Mouse (Mus musculus): ENCODE results near the gene Yipf6. TPM values are rescaled to one million over a fixed set of nuclear protein-coding genes. Genes with fewer than 3 reads are reported as not detected.

Gene Yipf6
- polyA plus RNA-seq (2015; fragmentation: Nextera tagmentation; extraction: Ambion mirVana), result 28.1 and 28.5 TPM in 2 replicates

- H3K27ac ChIP-seq, result peak within 1 kb of the TSS; percentile 96
- no peak within 1 kb of the TSS; the same call in 1 of the 2 replicates for H3K9ac ChIP-seq
- no peaks in the 10 kb centered on the region for H3K36me3 ChIP-seq
- H3K4me1 ChIP-seq, result no peaks in the 10 kb centered on the region
- ATAC-seq (ENCODE audit: insufficient read depth, low FRiP score, low read depth), result no peak
- peak within 1 kb of the TSS; percentile 60 for H3K4me2 ChIP-seq
- H3K27me3 ChIP-seq (replicated peaks), result no peaks in the 10 kb centered on the region
- H3K4me3 ChIP-seq (replicated peaks), result peak within 1 kb of the TSS; percentile 64
- no peaks in the 10 kb centered on the region for H3K9me3 ChIP-seq
- 68% methylated on average over 3 of the region's 3 CpGs for WGBS
These were observed at the start of gene Yipf6 for GRCm38 (mm10) chrX:98936101-98936500. TSS of gene Yipf6 (plus strand) at chrX:98936316.

GRCm38 (mm10) chrX:98890072-98890405 lies 46.1 kb upstream of the Yipf6 start:
- peak overlapping the region; percentile 64 for H3K4me2 ChIP-seq
- ATAC-seq (ENCODE audit: insufficient read depth, low FRiP score, low read depth), result no peak
- H3K9me3 ChIP-seq, result no peaks in the 10 kb centered on the region
- 20% methylated on average over 14 of the region's 14 CpGs for WGBS
- H3K27me3 ChIP-seq (replicated peaks), result 0 out of 2 replicates have a peak, but pooled peaks cover 9% of the 10 kb centered on the region
- H3K36me3 ChIP-seq, result no peaks in the 10 kb centered on the region
- no peaks in the 10 kb centered on the region for H3K4me1 ChIP-seq
- H3K27ac ChIP-seq, result peak overlapping the region; percentile 80; the same call in 1 of the 2 replicates
- H3K4me3 ChIP-seq (replicated peaks), result peak overlapping the region; percentile 54
- no peak overlapping the region for H3K9ac ChIP-seq

- Histone ChIP-seq H3K4me3 (replicated peaks) (peak within 1 kb of the TSS; percentile 54), H3K27ac (peak within 1 kb of the TSS; percentile 80), H3K36me3 (no peaks in the 10 kb centered on the region), H3K9ac (no peak within 1 kb of the TSS), H3K9me3 (no peaks in the 10 kb centered on the region), H3K27me3 (replicated peaks) (0 out of 2 replicates have a peak, but pooled peaks cover 9% of the 10 kb centered on the region), H3K4me2 (peak within 1 kb of the TSS; percentile 64), H3K4me1 (no peaks in the 10 kb centered on the region)
- WGBS, result 13% methylated on average over 48 of the region's 48 CpGs
- ATAC-seq (ENCODE audit: insufficient read depth, low FRiP score, low read depth), result peak; percentile 89
These were observed 45.6 kb upstream of the Yipf6 start, which contains the start of gene Ophn1 for GRCm38 (mm10) chrX:98890406-98891116. TSS of gene Ophn1 (minus strand) at chrX:98891025.

- WGBS, result 65% methylated on average over 3 of the region's 3 CpGs
- Histone ChIP-seq H3K4me1 (no peaks in the 10 kb centered on the region), H3K4me2 (no peak overlapping the region), H3K27me3 (replicated peaks) (no peaks in the 10 kb centered on the region), H3K4me3 (replicated peaks) (no peak overlapping the region), H3K9ac (no peak overlapping the region), H3K36me3 (no peaks in the 10 kb centered on the region), H3K9me3 (no peaks in the 10 kb centered on the region), H3K27ac (no peak overlapping the region)
- ATAC-seq (ENCODE audit: insufficient read depth, low FRiP score, low read depth), result no peak
These were observed 37.8 kb upstream of the Yipf6 start for GRCm38 (mm10) chrX:98898307-98898706.

- no peak overlapping the region for H3K27ac ChIP-seq
- H3K36me3 ChIP-seq, result no peaks in the 10 kb centered on the region
- no peaks in the 10 kb centered on the region for H3K27me3 ChIP-seq (replicated peaks)
- H3K4me1 ChIP-seq, result no peaks in the 10 kb centered on the region
- H3K4me2 ChIP-seq, result no peak overlapping the region
- no peak for ATAC-seq (ENCODE audit: insufficient read depth, low FRiP score, low read depth)
- 75% methylated on average over 6 of the region's 6 CpGs for WGBS
- no peak overlapping the region for H3K4me3 ChIP-seq (replicated peaks)
- no peaks in the 10 kb centered on the region for H3K9me3 ChIP-seq
- no peak overlapping the region for H3K9ac ChIP-seq
These were observed 31.9 kb upstream of the Yipf6 start for GRCm38 (mm10) chrX:98904226-98904625.

- no peak overlapping the region for H3K9ac ChIP-seq
- WGBS, result 69% methylated on average over 1 of the region's 1 CpGs
These were observed 27.2 kb upstream of the Yipf6 start for GRCm38 (mm10) chrX:98908910-98909309.

GRCm38 (mm10) chrX:98919423-98919822 lies 16.7 kb upstream of the Yipf6 start:
- H3K27me3 ChIP-seq (replicated peaks), result no peaks in the 10 kb centered on the region
- no peak overlapping the region for H3K4me2 ChIP-seq
- no peak for ATAC-seq (ENCODE audit: insufficient read depth, low FRiP score, low read depth)
- no peaks in the 10 kb centered on the region for H3K36me3 ChIP-seq
- no peak overlapping the region for H3K27ac ChIP-seq
- WGBS, result 17% methylated on average over 6 of the region's 6 CpGs
- no peaks in the 10 kb centered on the region for H3K9me3 ChIP-seq
- no peak overlapping the region for H3K9ac ChIP-seq
- H3K4me3 ChIP-seq (replicated peaks), result no peak overlapping the region
- H3K4me1 ChIP-seq, result no peaks in the 10 kb centered on the region

More at GRCm38 (mm10) chrX:98908910-98909309, 27.2 kb upstream of the Yipf6 start:
- H3K4me3 ChIP-seq (replicated peaks), result no peak overlapping the region
- no peaks in the 10 kb centered on the region for H3K4me1 ChIP-seq
- no peaks in the 10 kb centered on the region for H3K27me3 ChIP-seq (replicated peaks)
- no peaks in the 10 kb centered on the region for H3K9me3 ChIP-seq
- H3K4me2 ChIP-seq, result no peak overlapping the region
- H3K36me3 ChIP-seq, result no peaks in the 10 kb centered on the region
- peak; percentile 50; the same call in 1 of the 2 replicates for ATAC-seq (ENCODE audit: insufficient read depth, low FRiP score, low read depth)
- H3K27ac ChIP-seq, result no peak overlapping the region

- peak overlapping the region; percentile 64 for H3K4me3 ChIP-seq (replicated peaks)
- no peaks in the 10 kb centered on the region for H3K4me1 ChIP-seq
- H3K27me3 ChIP-seq (replicated peaks), result no peaks in the 10 kb centered on the region
- WGBS, result 21% methylated on average over 66 of the region's 66 CpGs
- H3K9ac ChIP-seq, result peak overlapping the region; percentile 48; the same call in 1 of the 2 replicates
- peak; percentile 90 for ATAC-seq (ENCODE audit: insufficient read depth, low FRiP score, low read depth)
- H3K27ac ChIP-seq, result peak overlapping the region; percentile 96
- no peaks in the 10 kb centered on the region for H3K36me3 ChIP-seq
- H3K4me2 ChIP-seq, result peak overlapping the region; percentile 60
- H3K9me3 ChIP-seq, result no peaks in the 10 kb centered on the region
These were observed 815 bp downstream of the Yipf6 start for GRCm38 (mm10) chrX:98936707-98937554.

GRCm38 (mm10) chrX:98937555-98938294 lies 1.6 kb downstream of the Yipf6 start:
- peak overlapping the region; percentile 48; the same call in 1 of the 2 replicates for H3K9ac ChIP-seq
- H3K4me2 ChIP-seq, result peak overlapping the region; percentile 60
- no peaks in the 10 kb centered on the region for H3K36me3 ChIP-seq
- peak overlapping the region; percentile 64 for H3K4me3 ChIP-seq (replicated peaks)
- ATAC-seq (ENCODE audit: insufficient read depth, low FRiP score, low read depth), result peak; percentile 89
- 28% methylated on average over 57 of the region's 57 CpGs for WGBS
- H3K9me3 ChIP-seq, result no peaks in the 10 kb centered on the region
- H3K27ac ChIP-seq, result peak overlapping the region; percentile 96
- H3K27me3 ChIP-seq (replicated peaks), result no peaks in the 10 kb centered on the region
- H3K4me1 ChIP-seq, result no peaks in the 10 kb centered on the region

GRCm38 (mm10) chrX:98953941-98954340 lies 17.8 kb downstream of the Yipf6 start:
- H3K27ac ChIP-seq, result no peak overlapping the region
- H3K4me2 ChIP-seq, result no peak overlapping the region
- H3K36me3 ChIP-seq, result no peaks in the 10 kb centered on the region
- no peak overlapping the region for H3K9ac ChIP-seq
- H3K9me3 ChIP-seq, result no peaks in the 10 kb centered on the region
- no peak overlapping the region for H3K4me3 ChIP-seq (replicated peaks)
- H3K27me3 ChIP-seq (replicated peaks), result no peaks in the 10 kb centered on the region
- WGBS, result 21% methylated on average over 6 of the region's 6 CpGs
- H3K4me1 ChIP-seq, result no peaks in the 10 kb centered on the region
- ATAC-seq (ENCODE audit: insufficient read depth, low FRiP score, low read depth), result no peak

GRCm38 (mm10) chrX:98958287-98958686 lies 22.2 kb downstream of the Yipf6 start:
- no peak for ATAC-seq (ENCODE audit: insufficient read depth, low FRiP score, low read depth)
- WGBS, result 83% methylated on average over 9 of the region's 9 CpGs

More at GRCm38 (mm10) chrX:98958287-98958686, 22.2 kb downstream of the Yipf6 start:
- no peak overlapping the region for H3K4me2 ChIP-seq
- H3K4me1 ChIP-seq, result no peaks in the 10 kb centered on the region
- H3K27ac ChIP-seq, result no peak overlapping the region
- H3K4me3 ChIP-seq (replicated peaks), result no peak overlapping the region
- H3K9ac ChIP-seq, result no peak overlapping the region
- no peaks in the 10 kb centered on the region for H3K36me3 ChIP-seq
- H3K9me3 ChIP-seq, result no peaks in the 10 kb centered on the region
- H3K27me3 ChIP-seq (replicated peaks), result no peaks in the 10 kb centered on the region

All from stomach, embryonic 15.5 days (tissue).